Mouse (Mus musculus): ENCODE data around the gene Ccdc155. TPM values are rescaled to one million over a fixed set of nuclear protein-coding genes. Genes with fewer than 3 reads are reported as not detected.

Gene Ccdc155
- polyA plus RNA-seq, 1 experiment from 2014 or later: 0.27 TPM

GRCm38 (mm10) chr7:45190186-45190585 is 14.5 kb downstream of the Ccdc155 start:
- Histone ChIP-seq H3K4me2 (ENCODE audit: low read depth) (no peak overlapping the region), H3K4me1 (ENCODE audit: control insufficient read depth, insufficient read depth, low read length) (0 out of 2 replicates have a peak, but pooled peaks cover 2% of the 10 kb centered on the region), H3K9ac (ENCODE audit: low read length) (no peak overlapping the region), H3K9me3 (ENCODE audit: control insufficient read depth, low read length) (no peaks in the 10 kb centered on the region), H3K27me3 (ENCODE audit: control insufficient read depth, insufficient read depth, low read length) (peaks cover 11% of the 10 kb centered on the region; the same call in 1 of the 2 replicates), H3K4me3 (ENCODE audit: low read depth, low read length) (no peak overlapping the region), H3K27ac (ENCODE audit: low read depth, low read length) (no peak overlapping the region), H3K36me3 (ENCODE audit: control insufficient read depth, insufficient read depth, low read length) (no peaks in the 10 kb centered on the region)
- ATAC-seq (ENCODE audit: insufficient read depth, low FRiP score, low TSS enrichment) (no peak), DNase-seq (ENCODE audit: low spot score) (no peak)
- WGBS: 93% methylated on average over 6 of the region's 6 CpGs

- Histone ChIP-seq H3K4me1 (ENCODE audit: control insufficient read depth, insufficient read depth, low read length) (0 out of 2 replicates have a peak, but pooled peaks cover 2% of the 10 kb centered on the region), H3K9ac (ENCODE audit: low read length) (no peak overlapping the region), H3K27me3 (ENCODE audit: control insufficient read depth, insufficient read depth, low read length) (peaks cover 16% of the 10 kb centered on the region), H3K36me3 (ENCODE audit: control insufficient read depth, insufficient read depth, low read length) (no peaks in the 10 kb centered on the region), H3K4me3 (ENCODE audit: low read depth, low read length) (no peak overlapping the region), H3K4me2 (ENCODE audit: low read depth) (no peak overlapping the region), H3K9me3 (ENCODE audit: control insufficient read depth, low read length) (no peaks in the 10 kb centered on the region), H3K27ac (ENCODE audit: low read depth, low read length) (no peak overlapping the region)
- ATAC-seq (ENCODE audit: insufficient read depth, low FRiP score, low TSS enrichment): no peak
- 53% methylated on average over 16 of the region's 16 CpGs for WGBS
- no peak for DNase-seq (ENCODE audit: low spot score)
Observed at GRCm38 (mm10) chr7:45189600-45189999, 15.1 kb downstream of the Ccdc155 start.

- 67% methylated on average over 7 of the region's 7 CpGs for WGBS
- Histone ChIP-seq H3K9me3 (ENCODE audit: control insufficient read depth, low read length) (no peaks in the 10 kb centered on the region), H3K4me3 (ENCODE audit: low read depth, low read length) (no peak overlapping the region), H3K4me1 (ENCODE audit: control insufficient read depth, insufficient read depth, low read length) (peaks cover 8% of the 10 kb centered on the region; the same call in 1 of the 2 replicates), H3K27ac (ENCODE audit: low read depth, low read length) (no peak overlapping the region), H3K9ac (ENCODE audit: low read length) (no peak overlapping the region), H3K27me3 (ENCODE audit: control insufficient read depth, insufficient read depth, low read length) (peaks cover 53% of the 10 kb centered on the region), H3K4me2 (ENCODE audit: low read depth) (no peak overlapping the region), H3K36me3 (ENCODE audit: control insufficient read depth, insufficient read depth, low read length) (no peaks in the 10 kb centered on the region)
- DNase-seq (ENCODE audit: low spot score) (no peak), ATAC-seq (ENCODE audit: insufficient read depth, low FRiP score, low TSS enrichment) (no peak)
Observed at GRCm38 (mm10) chr7:45185921-45186320, 18.8 kb downstream of the Ccdc155 start.

- DNase-seq (ENCODE audit: low spot score): no peak
- Histone ChIP-seq H3K4me3 (ENCODE audit: low read depth, low read length) (no peak overlapping the region), H3K9me3 (ENCODE audit: control insufficient read depth, low read length) (no peaks in the 10 kb centered on the region), H3K4me1 (ENCODE audit: control insufficient read depth, insufficient read depth, low read length) (peaks cover 8% of the 10 kb centered on the region; the same call in 1 of the 2 replicates), H3K9ac (ENCODE audit: low read length) (no peak overlapping the region), H3K4me2 (ENCODE audit: low read depth) (no peak overlapping the region), H3K36me3 (ENCODE audit: control insufficient read depth, insufficient read depth, low read length) (no peaks in the 10 kb centered on the region), H3K27ac (ENCODE audit: low read depth, low read length) (no peak overlapping the region), H3K27me3 (ENCODE audit: control insufficient read depth, insufficient read depth, low read length) (peaks cover 69% of the 10 kb centered on the region)
- WGBS: 71% methylated on average over 7 of the region's 7 CpGs
- ATAC-seq (ENCODE audit: insufficient read depth, low FRiP score, low TSS enrichment): no peak
Observed at GRCm38 (mm10) chr7:45183672-45184071, 21.0 kb downstream of the Ccdc155 start.

- Histone ChIP-seq H3K4me3 (ENCODE audit: low read depth, low read length) (peak overlapping the region; percentile 4; the same call in 1 of the 2 replicates), H3K27me3 (ENCODE audit: control insufficient read depth, insufficient read depth, low read length) (peaks cover 79% of the 10 kb centered on the region), H3K4me1 (ENCODE audit: control insufficient read depth, insufficient read depth, low read length) (peaks cover 8% of the 10 kb centered on the region; the same call in 1 of the 2 replicates), H3K9me3 (ENCODE audit: control insufficient read depth, low read length) (no peaks in the 10 kb centered on the region), H3K36me3 (ENCODE audit: control insufficient read depth, insufficient read depth, low read length) (no peaks in the 10 kb centered on the region), H3K9ac (ENCODE audit: low read length) (no peak overlapping the region), H3K4me2 (ENCODE audit: low read depth) (peak overlapping the region; percentile 43), H3K27ac (ENCODE audit: low read depth, low read length) (no peak overlapping the region)
- DNase-seq (ENCODE audit: low spot score) (no peak), ATAC-seq (ENCODE audit: insufficient read depth, low FRiP score, low TSS enrichment) (no peak)
- WGBS: 18% methylated on average over 11 of the region's 11 CpGs
Observed at GRCm38 (mm10) chr7:45182606-45183005, 22.1 kb downstream of the Ccdc155 start.

- Histone ChIP-seq H3K27me3 (ENCODE audit: control insufficient read depth, insufficient read depth, low read length) (peaks cover 83% of the 10 kb centered on the region), H3K9ac (ENCODE audit: low read length) (no peak overlapping the region), H3K27ac (ENCODE audit: low read depth, low read length) (no peak overlapping the region), H3K36me3 (ENCODE audit: control insufficient read depth, insufficient read depth, low read length) (no peaks in the 10 kb centered on the region), H3K4me3 (ENCODE audit: low read depth, low read length) (peak overlapping the region; percentile 4), H3K4me1 (ENCODE audit: control insufficient read depth, insufficient read depth, low read length) (peaks cover 8% of the 10 kb centered on the region; the same call in 1 of the 2 replicates), H3K9me3 (ENCODE audit: control insufficient read depth, low read length) (no peaks in the 10 kb centered on the region), H3K4me2 (ENCODE audit: low read depth) (peak overlapping the region; percentile 43)
- ATAC-seq (ENCODE audit: insufficient read depth, low FRiP score, low TSS enrichment) (peak; percentile 85), DNase-seq (ENCODE audit: low spot score) (peak; percentile 87)
- WGBS: under 1% methylated on average over 34 of the region's 34 CpGs
Observed at GRCm38 (mm10) chr7:45182199-45182601, 22.5 kb downstream of the Ccdc155 start.

GRCm38 (mm10) chr7:45181540-45181939 is 23.2 kb downstream of the Ccdc155 start:
- Histone ChIP-seq H3K4me3 (ENCODE audit: low read depth, low read length) (peak overlapping the region; percentile 10; the same call in 1 of the 2 replicates), H3K27ac (ENCODE audit: low read depth, low read length) (no peak overlapping the region), H3K27me3 (ENCODE audit: control insufficient read depth, insufficient read depth, low read length) (peaks cover 90% of the 10 kb centered on the region), H3K9ac (ENCODE audit: low read length) (no peak overlapping the region), H3K4me1 (ENCODE audit: control insufficient read depth, insufficient read depth, low read length) (peaks cover 8% of the 10 kb centered on the region; the same call in 1 of the 2 replicates), H3K9me3 (ENCODE audit: control insufficient read depth, low read length) (no peaks in the 10 kb centered on the region), H3K4me2 (ENCODE audit: low read depth) (no peak overlapping the region; the same call in 1 of the 2 replicates), H3K36me3 (ENCODE audit: control insufficient read depth, insufficient read depth, low read length) (no peaks in the 10 kb centered on the region)
- ATAC-seq (ENCODE audit: insufficient read depth, low FRiP score, low TSS enrichment) (no peak), DNase-seq (ENCODE audit: low spot score) (no peak)
- 3% methylated on average over 29 of the region's 35 CpGs for WGBS

GRCm38 (mm10) chr7:45180896-45181477 is 23.7 kb downstream of the Ccdc155 start, which contains the start of gene Pth2:
TSS of gene Pth2 (plus strand) at chr7:45180995.
- Histone ChIP-seq H3K9me3 (ENCODE audit: control insufficient read depth, low read length) (no peaks in the 10 kb centered on the region), H3K9ac (ENCODE audit: low read length) (no peak within 1 kb of the TSS), H3K27ac (ENCODE audit: low read depth, low read length) (no peak within 1 kb of the TSS), H3K4me3 (ENCODE audit: low read depth, low read length) (peak within 1 kb of the TSS; percentile 10; the same call in 1 of the 2 replicates), H3K4me2 (ENCODE audit: low read depth) (no peak within 1 kb of the TSS; the same call in 1 of the 2 replicates), H3K4me1 (ENCODE audit: control insufficient read depth, insufficient read depth, low read length) (peaks cover 8% of the 10 kb centered on the region), H3K36me3 (ENCODE audit: control insufficient read depth, insufficient read depth, low read length) (no peaks in the 10 kb centered on the region), H3K27me3 (ENCODE audit: control insufficient read depth, insufficient read depth, low read length) (peaks cover 95% of the 10 kb centered on the region)
- DNase-seq (ENCODE audit: low spot score) (no peak), ATAC-seq (ENCODE audit: insufficient read depth, low FRiP score, low TSS enrichment) (no peak)
- 16% methylated on average over 19 of the region's 20 CpGs for WGBS

- Histone ChIP-seq H3K27ac (ENCODE audit: low read depth, low read length) (no peak within 1 kb of the TSS), H3K9me3 (ENCODE audit: control insufficient read depth, low read length) (no peaks in the 10 kb centered on the region), H3K4me1 (ENCODE audit: control insufficient read depth, insufficient read depth, low read length) (peaks cover 14% of the 10 kb centered on the region), H3K4me3 (ENCODE audit: low read depth, low read length) (no peak within 1 kb of the TSS), H3K27me3 (ENCODE audit: control insufficient read depth, insufficient read depth, low read length) (peaks cover 100% of the 10 kb centered on the region), H3K9ac (ENCODE audit: low read length) (no peak within 1 kb of the TSS), H3K4me2 (ENCODE audit: low read depth) (no peak within 1 kb of the TSS), H3K36me3 (ENCODE audit: control insufficient read depth, insufficient read depth, low read length) (no peaks in the 10 kb centered on the region)
- no peak for ATAC-seq (ENCODE audit: insufficient read depth, low FRiP score, low TSS enrichment)
- no peak for DNase-seq (ENCODE audit: low spot score)
- 30% methylated on average over 7 of the region's 7 CpGs for WGBS
Observed at GRCm38 (mm10) chr7:45179469-45179868, 25.2 kb downstream of the Ccdc155 start, which contains the start of gene Gfy. TSS of gene Gfy (minus strand) at chr7:45179569.

Data from neural tube, embryonic 11.5 days (tissue).